Mouse (Mus musculus) brain, embryonic 18.5 days (tissue): ENCODE measurements around the gene Gprin1.
"Not testable (repeated sequence)": the region's sequence is repeated elsewhere in the genome, so short reads cannot be mapped to it uniquely, and the experiment has no call there.

Experiments used
- DNase-seq: peaks from one replicate; pipeline ENCODE4 v3.0.0-alpha.2; 2012; ENCODE audit warnings: low read depth, low spot score

Gene Gprin1

DNA sequence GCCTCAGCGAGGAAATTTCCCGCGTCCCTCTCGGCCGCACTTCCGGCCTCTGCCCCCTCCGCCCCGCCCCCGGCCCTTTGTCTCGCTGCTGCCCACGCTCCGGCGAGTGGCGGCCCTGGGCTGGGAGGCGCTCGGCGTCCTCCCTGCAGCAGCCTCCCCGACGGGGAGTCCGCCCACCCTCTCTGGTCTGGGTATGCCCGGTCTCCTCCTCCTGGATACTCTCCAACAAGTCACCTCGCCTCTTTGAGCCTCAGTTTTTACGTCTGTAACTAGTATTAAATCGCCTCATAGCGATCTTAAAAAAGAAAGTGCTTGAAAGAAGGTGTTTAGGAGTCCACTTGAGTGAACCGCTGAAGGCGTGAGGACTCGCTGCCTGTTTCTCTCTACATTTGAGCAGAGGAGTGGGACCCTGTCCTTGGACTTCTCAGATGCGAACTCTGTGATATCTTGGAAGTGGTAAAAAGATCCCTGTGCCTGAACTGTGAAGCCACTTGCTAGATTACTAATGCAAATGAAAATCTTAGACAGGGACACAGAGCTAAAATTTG, at the start of gene Gprin1:
Gene Gprin1 (minus strand): TSS at position 11 of the 548 bp plus-strand sequence.
- DNase-seq, result no peak

DNA sequence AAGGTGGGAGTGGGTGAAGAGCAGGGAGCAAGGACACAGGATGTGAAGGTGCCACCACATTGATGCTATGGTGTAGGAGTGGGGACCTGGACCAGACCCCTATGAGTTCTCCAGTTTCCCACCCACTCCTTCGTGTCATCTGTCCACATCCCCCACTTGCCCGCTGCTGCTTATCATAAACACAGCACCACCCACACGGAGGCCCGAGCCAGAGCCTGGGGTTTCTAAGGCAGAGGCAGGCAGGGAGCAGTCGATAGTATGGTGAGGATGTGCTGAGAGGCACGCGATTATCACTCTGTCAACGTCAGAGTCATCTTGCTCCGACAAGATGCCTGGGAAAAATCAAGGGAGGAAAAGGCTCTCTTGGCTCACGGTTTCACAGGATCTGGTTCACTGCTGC, 49.1 kb upstream of the Gprin1 start:
- no peak for DNase-seq

DNA sequence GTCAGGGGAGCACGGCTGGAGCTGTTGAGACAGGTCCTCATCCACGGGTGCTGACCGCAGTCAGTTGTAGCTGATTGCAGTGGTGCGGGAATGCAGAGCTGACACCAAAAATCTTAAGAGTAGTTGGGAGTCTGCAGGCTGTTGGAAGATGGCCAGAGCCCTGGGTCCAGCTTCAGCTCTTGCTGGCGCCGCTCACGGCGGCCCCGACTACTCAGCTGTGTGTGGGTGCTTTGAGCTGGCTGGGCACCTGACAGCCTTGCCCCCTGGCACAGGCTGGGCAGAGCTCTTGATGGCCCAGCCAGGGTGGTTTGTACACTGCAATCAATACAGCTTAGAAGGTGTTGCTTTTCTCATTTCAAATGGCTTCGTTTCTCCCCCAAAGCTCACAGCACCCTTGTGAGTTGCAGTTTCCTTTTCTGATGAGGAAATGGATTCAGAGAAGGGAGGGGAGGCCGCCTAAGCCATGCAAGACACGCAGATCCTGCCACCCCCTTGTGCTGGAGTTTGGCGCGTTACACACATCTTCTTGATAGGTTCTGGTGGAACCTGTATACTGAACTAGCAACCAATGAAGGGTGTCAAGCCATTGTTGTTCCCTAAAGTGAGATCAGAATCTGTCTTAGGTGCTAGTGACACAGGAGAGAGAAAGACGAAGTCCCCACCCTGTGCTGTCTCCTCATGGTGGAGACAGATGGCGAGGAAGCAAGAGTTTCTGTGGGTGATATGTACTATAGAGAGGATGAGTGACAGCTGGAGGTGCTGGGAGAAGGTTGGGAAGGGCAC, 48.4 kb upstream of the Gprin1 start:
- DNase-seq, result no peak

DNA sequence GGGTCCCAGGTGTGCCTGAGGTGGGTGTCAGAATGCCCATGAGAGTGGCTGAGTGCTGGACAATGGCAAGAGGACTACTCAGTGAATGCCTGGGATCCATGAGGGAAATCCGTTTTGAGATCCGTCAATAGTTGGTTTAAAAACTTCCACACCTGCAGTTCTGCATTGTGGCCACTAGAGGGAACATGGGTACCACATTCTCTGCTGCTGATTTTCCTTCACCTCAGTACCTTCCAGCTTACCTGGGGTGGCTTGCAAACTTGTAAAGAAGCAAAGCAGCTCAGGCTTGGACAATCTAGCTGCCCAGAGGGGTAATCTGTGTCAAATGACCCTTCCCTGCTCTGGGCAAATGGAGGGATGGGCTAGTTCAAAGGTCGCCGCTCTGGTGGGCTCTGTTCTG, 47.7 kb upstream of the Gprin1 start:
- no peak for DNase-seq

DNA sequence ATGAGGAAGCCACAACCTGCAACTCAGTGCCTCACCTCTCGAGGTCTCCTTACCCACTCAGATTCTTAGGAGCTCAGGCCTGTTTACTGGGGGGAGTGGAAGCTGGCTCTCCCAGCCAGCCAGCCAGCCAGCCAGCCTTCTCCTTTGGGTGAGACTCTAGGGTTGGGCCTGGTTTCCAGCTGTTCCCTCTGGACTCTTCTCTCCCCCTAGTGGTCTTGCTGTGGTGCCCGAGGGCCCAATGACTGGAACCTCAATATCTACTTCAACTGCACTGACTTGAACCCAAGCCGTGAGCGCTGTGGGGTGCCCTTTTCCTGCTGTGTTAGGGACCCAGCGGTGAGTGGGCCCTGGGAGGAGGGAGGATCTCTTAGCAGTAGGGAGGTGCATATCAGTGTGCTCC, 45.2 kb upstream of the Gprin1 start:
- no peak for DNase-seq

DNA sequence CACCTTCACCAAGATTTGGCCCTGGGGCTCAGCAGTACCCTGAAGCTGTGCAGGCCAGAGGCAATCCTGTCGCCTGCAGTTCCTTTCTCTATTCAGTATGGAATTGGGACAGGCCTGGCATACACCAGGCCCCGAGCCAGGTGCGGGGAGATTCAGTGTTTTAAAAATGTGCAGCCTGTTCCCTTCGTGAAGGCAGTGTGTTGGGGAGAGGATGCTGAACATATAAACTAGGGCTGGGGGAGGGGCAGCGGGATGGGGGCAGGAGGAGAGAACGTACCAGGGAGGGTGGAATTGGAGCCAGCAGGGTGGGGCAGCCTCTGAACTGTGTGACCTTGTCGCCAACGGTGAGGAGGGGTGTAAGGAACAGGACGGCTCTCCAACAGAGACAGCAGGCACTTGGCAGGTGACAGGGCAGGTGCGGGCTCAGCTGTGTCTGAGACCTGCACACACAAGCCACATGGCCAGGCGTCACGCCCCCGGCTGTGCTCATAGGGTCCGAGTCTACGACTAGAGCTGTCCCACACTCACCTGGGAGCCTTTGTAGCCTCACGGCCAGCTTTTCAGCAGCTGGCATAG, 44.4 kb upstream of the Gprin1 start:
- DNase-seq, result no peak

DNA sequence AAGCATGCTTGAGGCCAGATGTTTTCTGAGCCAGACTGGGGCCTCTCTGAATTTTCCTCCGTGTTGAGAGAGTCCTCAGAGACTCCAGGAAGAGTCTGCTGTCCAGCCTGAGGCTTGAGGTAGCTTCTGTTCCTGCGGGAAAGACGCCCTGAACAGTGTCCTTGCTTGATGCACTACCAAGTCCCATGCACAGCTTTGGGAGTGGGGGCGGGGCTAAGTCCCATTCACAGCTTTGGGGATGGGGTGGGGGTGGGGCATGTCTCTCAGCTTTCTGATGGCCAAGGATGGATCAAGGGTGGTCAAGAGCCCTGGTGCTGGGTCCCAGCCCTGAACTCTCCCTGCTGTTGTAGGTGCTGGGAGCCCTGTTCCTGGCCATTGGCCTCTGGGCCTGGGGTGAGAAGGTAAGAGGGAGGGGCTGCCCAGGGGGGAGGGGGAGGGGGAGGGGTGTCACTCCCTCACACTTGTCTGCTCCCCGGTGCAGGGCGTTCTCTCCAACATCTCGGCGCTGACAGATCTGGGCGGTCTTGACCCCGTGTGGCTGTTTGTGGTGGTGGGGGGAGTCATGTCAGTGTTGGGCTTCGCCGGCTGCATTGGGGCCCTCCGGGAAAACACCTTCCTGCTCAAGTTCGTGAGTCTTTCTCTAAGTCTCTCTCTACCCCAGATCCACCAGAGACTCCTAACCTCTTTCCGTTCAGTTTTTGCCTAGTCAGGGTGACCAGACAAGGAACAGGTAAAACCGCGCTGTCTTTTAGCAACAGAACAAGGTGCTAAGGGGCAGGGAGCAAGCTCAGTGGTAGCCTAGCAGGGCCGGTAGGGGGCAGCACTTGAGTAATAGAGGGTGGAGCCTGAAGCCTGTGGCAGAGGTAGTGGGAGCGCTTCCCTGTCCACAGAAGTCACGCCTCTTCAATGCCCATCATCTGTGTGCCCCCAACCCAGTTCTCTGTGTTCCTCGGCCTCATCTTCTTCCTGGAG, 42.9 kb upstream of the Gprin1 start:
- DNase-seq, result no peak

DNA sequence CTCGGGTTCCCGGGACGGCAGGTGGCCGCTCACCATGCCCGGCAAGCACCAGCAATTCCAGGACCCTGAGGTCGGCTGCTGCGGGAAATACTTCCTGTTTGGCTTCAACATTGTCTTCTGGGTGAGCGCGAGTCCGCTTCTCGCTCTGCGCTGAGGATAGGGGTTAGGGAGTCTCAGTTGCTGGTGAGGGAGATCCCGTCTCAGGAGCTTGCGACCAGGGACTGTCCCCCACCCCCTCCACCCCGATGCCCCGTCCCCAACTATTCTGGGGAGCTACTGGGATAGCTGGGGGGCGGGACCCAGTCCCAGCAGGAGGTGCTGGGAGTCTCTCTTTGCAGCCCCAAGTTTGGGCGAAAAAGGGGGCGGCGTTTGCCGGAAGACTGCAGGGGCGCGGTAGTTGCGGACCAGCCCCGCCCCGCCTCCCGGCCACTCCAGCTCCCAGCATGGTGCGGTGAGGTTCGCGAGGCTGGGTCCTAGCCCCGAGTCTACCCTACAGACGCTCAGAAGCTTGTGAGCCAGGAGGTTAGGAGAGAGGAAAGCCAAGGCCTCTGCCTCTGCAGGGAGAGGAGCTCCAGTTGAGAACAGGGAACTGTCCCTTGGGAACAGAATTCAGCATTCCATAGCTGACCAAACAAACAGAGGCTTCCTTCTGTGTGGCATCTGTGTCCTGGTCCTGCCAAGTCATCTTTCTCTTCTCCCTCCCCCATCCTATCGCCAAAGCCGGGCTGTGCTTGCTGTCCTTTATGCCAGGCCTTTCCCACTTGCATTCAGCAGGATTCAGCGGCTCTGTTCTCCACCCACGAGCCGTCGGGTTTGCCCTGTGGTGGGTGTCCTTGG, 40.1 kb upstream of the Gprin1 start:
- DNase-seq, result no peak

DNA sequence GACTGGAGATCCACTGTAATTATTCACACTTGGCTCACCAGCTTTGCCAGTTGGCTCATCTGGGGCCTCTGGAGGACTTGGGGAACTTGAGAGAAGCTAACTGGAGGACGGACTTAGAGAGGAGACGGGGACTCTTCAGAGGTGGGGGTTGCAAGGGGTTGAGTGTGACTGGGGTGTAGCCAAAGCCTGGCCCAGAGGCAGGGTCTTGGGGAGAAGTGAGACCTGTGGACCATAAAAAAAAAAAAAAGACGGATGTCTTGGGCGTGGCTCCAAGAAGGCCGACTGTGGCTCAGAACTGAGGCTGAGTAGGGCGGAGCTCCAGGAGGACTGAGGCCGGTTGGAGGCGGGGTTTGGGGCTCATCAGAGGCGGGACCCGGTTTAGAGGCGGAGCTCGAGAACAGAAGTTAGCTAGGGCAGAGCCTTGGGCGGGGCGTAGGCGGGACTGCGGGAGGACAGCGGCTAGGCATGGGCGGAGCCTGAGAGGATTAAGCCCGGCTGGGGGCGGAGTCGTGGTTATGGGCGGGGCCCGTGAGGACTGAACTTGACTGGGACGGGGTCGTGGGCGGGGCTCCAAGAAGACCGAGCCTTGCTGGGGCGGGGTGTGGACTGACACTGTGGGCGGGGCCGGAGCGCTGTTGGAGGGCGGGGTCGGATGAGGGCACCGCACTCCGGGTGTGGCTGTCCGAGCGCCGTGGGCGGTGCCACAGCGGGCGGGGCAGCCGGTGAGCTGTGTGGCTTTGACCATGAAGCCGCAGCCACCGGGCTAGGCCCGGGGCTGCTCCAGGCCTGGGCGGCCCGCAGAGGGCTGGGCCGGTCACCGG, 39.3 kb upstream of the Gprin1 start, which contains the start of gene Tspan17:
Gene Tspan17 (plus strand): TSS at position 638 of the 821 bp plus-strand sequence.
- peak; percentile 72 for DNase-seq

DNA sequence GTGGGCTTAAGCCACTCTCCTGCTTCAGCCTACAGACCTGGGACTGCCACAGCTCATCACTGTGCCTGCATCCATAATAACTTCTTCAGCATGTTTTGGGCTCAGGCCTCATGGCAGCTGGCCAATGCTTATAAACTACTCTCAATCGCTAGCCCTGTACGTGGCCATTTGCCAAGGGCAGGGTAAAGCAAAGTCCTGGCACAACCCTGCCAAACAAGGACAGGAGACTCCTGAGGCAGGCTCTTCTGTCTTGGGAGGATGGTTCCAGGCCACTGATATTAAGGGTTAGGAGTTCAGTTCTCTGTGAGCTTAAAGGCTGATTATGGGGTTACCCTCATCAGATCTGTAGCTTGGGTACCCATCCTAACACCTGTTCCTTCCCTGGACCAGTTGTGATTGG, 37.9 kb upstream of the Gprin1 start:
- DNase-seq, result not testable (repeated sequence)

DNA sequence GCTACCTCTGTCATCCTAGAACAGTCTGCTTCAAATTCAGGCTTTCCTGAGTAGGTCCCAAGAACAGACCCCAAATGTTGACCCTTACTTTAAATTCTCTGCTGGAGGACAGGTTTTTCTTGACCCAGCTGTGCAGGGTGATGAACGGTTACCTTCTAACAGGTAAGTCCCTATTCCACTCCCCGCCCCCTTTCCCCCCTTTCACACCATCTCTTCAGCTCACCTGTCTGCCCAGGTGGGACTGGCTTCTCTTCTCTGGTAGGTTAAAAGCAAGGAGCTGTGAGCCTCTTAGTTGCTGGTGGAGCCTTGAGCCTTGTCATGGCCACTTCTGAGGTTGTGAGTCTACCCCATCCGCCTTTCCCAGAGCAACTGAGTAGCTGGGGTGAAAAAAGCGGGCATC, 34.0 kb upstream of the Gprin1 start, which contains the start of gene Eif4e1b:
Gene Eif4e1b (plus strand): TSS at position 301 of the 400 bp plus-strand sequence.
- DNase-seq, result no peak

DNA sequence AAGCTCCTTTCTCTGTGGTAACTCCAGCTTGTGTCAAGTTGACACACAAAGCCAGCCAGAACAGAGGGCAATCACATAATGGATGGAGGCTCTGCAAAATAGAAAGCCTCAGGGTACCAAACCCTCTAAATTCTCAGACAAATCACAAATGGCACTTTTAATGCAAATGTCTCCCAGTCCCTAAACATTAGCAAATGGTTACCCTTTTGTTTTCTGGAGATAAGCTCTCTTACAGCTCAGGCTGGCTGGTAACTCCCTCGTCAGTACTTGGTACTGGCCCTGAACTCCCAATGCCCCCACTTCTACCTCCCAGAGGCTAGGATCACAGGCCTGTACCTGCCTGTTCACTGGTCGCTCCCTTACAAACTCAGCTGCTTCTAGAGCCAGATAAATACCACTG, 33.6 kb upstream of the Gprin1 start:
- no peak for DNase-seq

DNA sequence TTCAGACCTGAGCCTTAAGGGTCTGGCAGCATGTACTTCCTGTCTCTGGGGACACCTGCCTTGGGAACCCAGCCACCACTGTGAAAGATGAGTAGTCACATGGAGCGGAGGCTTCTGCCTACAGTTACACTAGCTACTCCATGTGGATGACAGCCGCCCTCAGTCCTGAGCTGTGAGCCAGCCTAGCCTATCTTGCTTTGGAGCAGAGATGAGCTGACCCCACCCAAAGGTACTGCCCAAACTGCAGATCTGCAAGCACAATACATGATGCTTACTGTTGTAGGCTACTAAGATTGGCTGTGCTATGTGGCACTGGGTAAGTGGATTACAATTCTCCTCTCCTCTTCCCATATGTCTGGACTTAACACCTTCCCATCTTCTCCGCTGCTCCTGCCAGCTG, 31.4 kb upstream of the Gprin1 start:
- DNase-seq, result no peak

DNA sequence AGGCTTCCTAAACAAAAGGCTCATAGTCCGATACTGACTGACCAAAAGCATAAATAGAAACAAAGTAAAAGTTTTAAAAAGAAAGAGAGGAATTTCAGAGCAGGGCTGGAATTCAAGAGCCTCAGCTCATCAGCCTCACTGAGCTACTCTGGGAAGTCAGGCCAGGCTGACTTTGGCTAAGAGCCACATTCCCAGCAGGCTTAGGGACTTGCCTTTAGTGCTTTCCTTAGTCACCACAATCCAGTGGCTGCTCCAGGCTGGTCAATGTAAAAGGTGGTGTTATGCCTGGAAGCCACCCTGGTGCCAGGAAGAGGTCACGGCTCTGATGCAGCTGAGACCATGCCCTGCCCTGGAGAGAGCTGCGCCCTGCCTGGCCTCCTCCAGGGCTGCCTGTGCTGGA, 30.9 kb upstream of the Gprin1 start:
- no peak for DNase-seq

DNA sequence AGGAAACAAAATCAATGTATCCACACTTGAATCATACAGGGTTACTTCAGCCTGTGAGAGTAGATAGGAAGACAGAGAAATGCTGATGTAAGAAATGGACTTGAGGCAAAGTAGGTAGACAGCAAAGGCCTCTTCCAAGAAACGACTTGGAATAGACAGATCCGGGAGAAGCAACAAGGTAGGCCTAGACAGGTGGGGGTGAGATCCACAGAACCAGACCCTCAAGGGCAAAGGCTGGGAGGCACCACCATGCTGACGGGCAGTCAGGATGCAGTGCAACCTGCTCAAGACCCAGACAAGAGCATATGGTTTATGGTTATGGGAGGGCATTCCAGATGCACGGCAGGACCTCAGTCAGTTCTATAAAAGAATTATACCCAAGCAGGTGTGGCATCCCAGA, 17.3 kb upstream of the Gprin1 start:
- DNase-seq, result no peak

DNA sequence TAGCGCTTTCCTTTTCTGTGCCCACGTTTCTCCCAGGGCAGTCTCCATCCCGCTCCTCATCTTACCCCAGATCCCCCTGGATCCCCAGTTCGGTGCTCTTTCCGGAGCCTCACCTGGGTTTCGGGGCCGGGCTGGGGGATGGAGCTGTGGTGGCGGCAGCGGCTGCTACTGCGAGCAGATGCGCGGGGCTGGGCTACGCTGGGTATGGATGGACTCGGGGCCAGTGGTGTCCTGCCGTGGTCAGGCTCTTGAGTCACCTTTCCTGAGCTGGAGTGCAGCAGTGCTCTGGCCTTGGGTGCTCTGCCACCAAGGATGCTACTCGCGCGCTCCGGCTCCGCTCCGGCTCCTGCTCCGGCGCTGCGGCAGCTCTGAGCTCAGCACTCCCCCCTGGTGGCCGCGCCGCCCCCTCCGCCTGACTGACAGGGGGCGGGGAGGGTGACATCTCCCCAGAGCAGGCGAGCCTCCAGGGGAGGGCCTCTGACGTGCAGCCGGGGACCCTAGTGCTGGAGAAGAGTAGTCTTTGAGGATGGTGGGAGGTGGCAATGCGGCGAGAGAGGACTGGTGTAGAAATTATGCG, 16.6 kb upstream of the Gprin1 start, which contains the start of gene Sncb:
Gene Sncb (minus strand): TSS at position 404 of the 577 bp plus-strand sequence.
- DNase-seq, result no peak

DNA sequence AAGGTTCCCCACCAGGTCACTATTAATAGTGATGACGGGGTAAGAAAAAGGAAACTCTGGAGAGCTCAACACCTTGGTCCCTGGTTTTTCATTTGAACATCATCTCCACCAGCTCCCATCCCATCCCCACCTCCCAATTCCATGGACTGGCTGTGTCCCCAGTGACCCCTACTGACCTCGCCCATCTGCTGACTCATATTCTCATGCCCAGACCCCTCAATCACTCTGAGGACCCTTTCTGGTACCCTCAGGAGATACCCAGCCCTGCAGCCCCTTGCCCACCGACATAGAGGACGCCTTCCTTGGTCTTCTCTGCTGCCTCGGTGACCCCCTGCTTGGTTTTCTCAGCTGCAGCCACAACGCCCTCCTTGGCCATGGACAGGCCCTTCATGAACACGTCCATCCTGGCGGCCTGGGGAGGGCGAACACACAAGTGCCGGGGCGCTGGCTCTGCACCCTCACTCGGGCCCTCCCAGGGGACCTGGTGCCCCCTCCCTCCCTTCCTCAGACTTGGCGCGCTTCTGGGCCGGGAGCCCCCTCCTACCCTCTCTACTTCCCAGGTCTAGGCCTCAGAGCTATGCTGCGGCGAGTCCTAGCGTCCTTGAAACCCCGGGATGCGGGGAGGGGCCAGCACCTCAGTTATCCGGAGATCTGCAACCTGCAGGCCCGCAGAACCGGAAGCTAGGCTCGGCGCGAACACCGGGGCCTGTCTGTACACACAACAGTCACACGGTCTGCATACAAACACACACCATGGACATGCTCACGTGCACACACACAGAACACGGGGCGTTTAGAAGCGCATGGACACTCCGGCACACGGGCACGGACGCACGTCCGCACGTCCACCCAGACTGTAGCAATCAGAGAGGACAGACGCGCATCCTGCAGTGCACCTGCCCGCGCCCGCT, 15.9 kb upstream of the Gprin1 start:
- DNase-seq, result no peak

DNA sequence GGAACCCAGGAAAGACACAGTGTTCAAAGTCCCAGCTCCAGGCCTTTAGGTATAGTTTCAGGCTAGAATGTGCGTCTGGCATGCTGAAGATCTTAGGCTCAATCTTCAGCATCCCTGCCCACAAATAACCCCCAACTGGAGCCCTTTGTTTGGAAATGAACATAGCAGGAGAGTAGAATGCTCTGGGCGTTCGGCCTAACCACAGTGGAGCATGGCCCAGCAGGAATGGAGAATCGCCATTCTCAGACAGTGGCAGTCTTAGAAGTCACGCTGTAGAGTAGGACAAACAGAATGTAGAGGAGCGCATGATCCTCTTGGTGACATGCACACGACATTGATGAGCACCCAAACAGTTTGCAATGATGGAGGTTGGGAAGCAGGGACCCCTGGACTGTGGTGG, 11.2 kb upstream of the Gprin1 start:
- DNase-seq, result no peak
